Mouse (Mus musculus) bone marrow, adult 2 months (tissue): ENCODE results near the gene Pex5. TPM values are rescaled to one million over a fixed set of nuclear protein-coding genes. Genes with fewer than 3 reads are reported as not detected.
"Not testable (repeated sequence)": the region's sequence is repeated elsewhere in the genome, so short reads cannot be mapped to it uniquely, and the experiment has no call there.

Experiments
- H3K27ac ChIP-seq: fragments of 200-500 bp; 2 replicates; pipeline ENCODE4 v1.5.1; 2012; ENCODE audit warnings: low read depth, mild to moderate bottlenecking, control low read depth, inconsistent platforms, low read length; ENCODE audit not compliant: control insufficient read depth, poor library complexity, insufficient read depth
- H3K4me1 ChIP-seq: fragments of 200-500 bp; 2 replicates; pipeline ENCODE4 v1.6.1; 2011; ENCODE audit warnings: low read length; ENCODE audit not compliant: control insufficient read depth, insufficient read depth
- H3K4me3 ChIP-seq: fragments of 200-500 bp; replicated peaks from 2 replicates; pipeline ENCODE3; 2011; ENCODE audit warnings: mild to moderate bottlenecking, low read depth, low read length, control low read depth; ENCODE audit not compliant: control insufficient read depth
- CTCF ChIP-seq: fragments of 200-500 bp; IDR thresholded peaks from 2 replicates; pipeline ENCODE4 v1.5.1; 2011; ENCODE audit warnings: low read length, control low read depth; ENCODE audit not compliant: control insufficient read depth, insufficient read depth
- POLR2A ChIP-seq: fragments of 200-500 bp; IDR thresholded peaks from 2 replicates; pipeline ENCODE4 v1.6.1; 2011; ENCODE audit warnings: low read depth, mild to moderate bottlenecking, control low read depth, low read length, borderline replicate concordance; ENCODE audit not compliant: control insufficient read depth
- WGBS: fragments of 180-500 bp; shearing (Covaris S2); methylation state at CpG from one replicate; pipeline ENCODE4 v1.1.7; 2018; 5-methylcytosine and 5-hydroxymethylcytosine counted together
- polyA plus RNA-seq: library from polyadenylated mRNA; stranded (reverse); fragments of >200 nt; gene quantifications from 2 replicates; pipeline ENCODE4 v1.2.4, GENCODE M21; 2011; ENCODE audit warnings: low replicate concordance; ENCODE audit not compliant: missing spikeins, insufficient read depth, insufficient read length

Gene Pex5
- polyA plus RNA-seq, 1 experiment, result 16.6 TPM

- H3K4me1 ChIP-seq, result no peaks in the 10 kb centered on the region; the same call in 1 of the 2 replicates
- H3K4me3 ChIP-seq, result peak overlapping the region; percentile 78
- TF ChIP-seq POLR2A (no peak), CTCF (peak; percentile 78)
- under 1% methylated on average over 21 of the region's 21 CpGs for WGBS
- peak overlapping the region; percentile 49 for H3K27ac ChIP-seq
Measured at GRCm38 (mm10) chr6:124415347-124416088, 651 bp upstream of the Pex5 start.

- TF ChIP-seq CTCF, result no peak
- TF ChIP-seq POLR2A, result peak; percentile 29; the same call in 1 of the 2 replicates
- 2% methylated on average over 45 of the region's 45 CpGs for WGBS
- Histone ChIP-seq H3K27ac (peak overlapping the region; percentile 50), H3K4me3 (peak overlapping the region; percentile 78), H3K4me1 (no peaks in the 10 kb centered on the region; the same call in 1 of the 2 replicates)
Measured at GRCm38 (mm10) chr6:124414150-124414926, 529 bp downstream of the Pex5 start.

- Histone ChIP-seq H3K4me3 (no peak overlapping the region), H3K27ac (no peak overlapping the region), H3K4me1 (no peaks in the 10 kb centered on the region; the same call in 1 of the 2 replicates)
- TF ChIP-seq POLR2A, result no peak
- WGBS, result 47% methylated on average over 3 of the region's 3 CpGs
Measured at GRCm38 (mm10) chr6:124413770-124414149, 1.1 kb downstream of the Pex5 start.

- WGBS, result 88% methylated on average over 5 of the region's 5 CpGs
- no peak overlapping the region for H3K4me3 ChIP-seq
- no peaks in the 10 kb centered on the region for H3K4me1 ChIP-seq
- H3K27ac ChIP-seq, result no peak overlapping the region
- no peak for TF ChIP-seq CTCF
- no peak for TF ChIP-seq POLR2A
Measured at GRCm38 (mm10) chr6:124408355-124408754, 6.5 kb downstream of the Pex5 start.

- TF ChIP-seq CTCF (no peak), POLR2A (no peak)
- Histone ChIP-seq H3K27ac (no peak overlapping the region), H3K4me3 (no peak overlapping the region), H3K4me1 (no peaks in the 10 kb centered on the region)
Measured at GRCm38 (mm10) chr6:124407180-124407579, 7.7 kb downstream of the Pex5 start.

- no peaks in the 10 kb centered on the region for H3K4me1 ChIP-seq
- no peak for TF ChIP-seq CTCF
- no peak overlapping the region for H3K4me3 ChIP-seq
- H3K27ac ChIP-seq, result no peak overlapping the region
- 90% methylated on average over 10 of the region's 10 CpGs for WGBS
Measured at GRCm38 (mm10) chr6:124406326-124406725, 8.5 kb downstream of the Pex5 start.

- TF ChIP-seq CTCF (no peak), POLR2A (no peak)
- Histone ChIP-seq H3K4me3 (no peak overlapping the region), H3K27ac (no peak overlapping the region), H3K4me1 (no peaks in the 10 kb centered on the region; the same call in 1 of the 2 replicates)
- WGBS, result 77% methylated on average over 6 of the region's 6 CpGs
Measured at GRCm38 (mm10) chr6:124399738-124400137, 15.1 kb downstream of the Pex5 start.

GRCm38 (mm10) chr6:124394991-124395390 lies 19.9 kb downstream of the Pex5 start:
- not testable (repeated sequence) for H3K4me1 ChIP-seq, H3K4me3 ChIP-seq, H3K27ac ChIP-seq
- 85% methylated on average over 3 of the region's 3 CpGs for WGBS
